ENCODE assay signal across 14 mouse cellular contexts in genomic region chr6:116468081-116468480, GRCm38 (mm10). TPM values are rescaled to one million over a fixed set of nuclear protein-coding genes. Genes with fewer than 3 reads are reported as not detected.
DNase-seq lines count a peak whose midpoint lies in the region; ATAC-seq and TF ChIP-seq lines count a peak whose summit lies in the region.
"Had no signal": no experiment of that assay in that cellular context is flagged by ENCODE, and none has a peak within 500 bp of the region (broad histone marks: within the 10 kb centered on the region; RNA-seq: fewer than 3 reads in every experiment).

No protein-coding gene starts in this region.

- 22% methylated on average over 3 of the region's 3 CpGs for WGBS in lung, embryonic 14.5 days

- no peak for ATAC-seq in lung, embryonic 14.5 days (ENCODE audit: insufficient read depth)
- ATAC-seq: forebrain, embryonic 13.5 days; intestine, embryonic 16.5 days had no signal

- H3K9me3 ChIP-seq in lung, embryonic 14.5 days (ENCODE audit: low read depth, low read length), result no peaks in the 10 kb centered on the region
- H3K9me3 ChIP-seq: heart, embryonic 12.5 days had no signal

- H3K4me2 ChIP-seq in lung, embryonic 14.5 days, result no peak overlapping the region
- H3K4me2 ChIP-seq: forebrain, embryonic 13.5 days; heart, embryonic 12.5 days had no signal

- peak; percentile 45 for TF ChIP-seq CTCF in gastrocnemius, adult 2 months (IDR thresholded peaks at IDR 0.05)
- peak; percentile 58 for TF ChIP-seq CTCF in lung, embryonic 14.5 days (IDR thresholded peaks at IDR 0.05; ENCODE audit: low read depth)

- no peaks in the 10 kb centered on the region for H3K27me3 ChIP-seq in lung, embryonic 14.5 days (ENCODE audit: insufficient read depth, low read length)
- H3K27me3 ChIP-seq in splenic B cell, adult 2 months (ENCODE audit: control insufficient read depth, insufficient read depth, low read length, poor library complexity, severe bottlenecking), result no peaks in the 10 kb centered on the region
- H3K27me3 ChIP-seq: forebrain, embryonic 13.5 days had no signal

- no peak overlapping the region for H3K4me3 ChIP-seq in gastrocnemius, adult 2 months
- H3K4me3 ChIP-seq in lung, embryonic 14.5 days (ENCODE audit: low read depth, low read length), result no peak overlapping the region
- H3K4me3 ChIP-seq: forebrain, embryonic 13.5 days; heart, embryonic 12.5 days had no signal

- no peaks in the 10 kb centered on the region for H3K36me3 ChIP-seq in lung, embryonic 14.5 days (ENCODE audit: insufficient read depth)
- no peaks in the 10 kb centered on the region for H3K36me3 ChIP-seq in splenic B cell, adult 2 months (ENCODE audit: control insufficient read depth, insufficient read depth, low read length, poor library complexity, severe bottlenecking)
- H3K36me3 ChIP-seq: heart, embryonic 12.5 days had no signal

- H3K27ac ChIP-seq in gastrocnemius, adult 2 months, result no peak overlapping the region
- no peak overlapping the region for H3K27ac ChIP-seq in lung, embryonic 14.5 days (ENCODE audit: low read depth)
- H3K27ac ChIP-seq: forebrain, embryonic 13.5 days had no signal

- no peak for DNase-seq in gastrocnemius, adult 2 months
- DNase-seq in gastrocnemius, postnatal 25 days, result no peak
- peak; percentile 75 for DNase-seq in lung, embryonic 14.5 days
- no peak for DNase-seq in lung, postnatal 4 days
- DNase-seq in embryo, embryonic 11 days, result peak; percentile 35
- DNase-seq in splenic B cell, adult 2 months (ENCODE audit: low read depth, low spot score), result peak; percentile 7
- no peak for DNase-seq in layer of hippocampus, postnatal 10 days (ENCODE audit: low spot score in 2 of 2)
- no peak for DNase-seq in kidney, postnatal 4 days
- DNase-seq: adrenal gland, adult 2 months had no signal

- H3K4me1 ChIP-seq in lung, embryonic 14.5 days (ENCODE audit: insufficient read depth), result no peaks in the 10 kb centered on the region
- H3K4me1 ChIP-seq: forebrain, embryonic 13.5 days; heart, embryonic 12.5 days had no signal

- H3K9ac ChIP-seq in lung, embryonic 14.5 days, result no peak overlapping the region
- H3K9ac ChIP-seq: forebrain, embryonic 13.5 days; heart, embryonic 12.5 days had no signal

- intact Hi-C loops in gastrocnemius, adult 2 months (cut with DNase I), result no loop called here

RNA-seq across cellular contexts. Expression of gene Alox5, which starts 7.1 kb away (rescaled TPM):
- 1 to 10 TPM in 1 of 2 experiments, under 1 TPM in 1; 0.82 to 1.0 TPM for total RNA-seq in gastrocnemius, adult 2 months (2021)
- total RNA-seq in gastrocnemius, postnatal 25 days (2021), result 1 to 10 TPM; 1.1 to 1.3 TPM
- polyA plus RNA-seq in lung, embryonic 14.5 days (2014; fragmentation: Nextera tagmentation; extraction: Ambion mirVana), result 0.87 and 0.96 TPM in 2 replicates
- 1 to 10 TPM; 1.2 to 3.0 TPM for total RNA-seq in layer of hippocampus, postnatal 10 days (2021)

RNA-seq across cellular contexts. Expression of gene Olfr211, which starts 20.8 kb away (rescaled TPM):
- not detected for total RNA-seq in gastrocnemius, adult 2 months (2021)
- total RNA-seq in gastrocnemius, postnatal 25 days (2021), result not detected
- polyA plus RNA-seq in lung, embryonic 14.5 days (2014; fragmentation: Nextera tagmentation; extraction: Ambion mirVana), result not detected in 2 replicates
- not detected for total RNA-seq in layer of hippocampus, postnatal 10 days (2021)
- total RNA-seq: adrenal gland, adult 2 months had no signal
- polyA plus RNA-seq: adrenal gland, adult 2 months; forebrain, embryonic 13.5 days; heart, embryonic 12.5 days; intestine, embryonic 16.5 days; limb, embryonic 11.5 days; stomach, embryonic 16.5 days had no signal

RNA-seq across cellular contexts. Expression of gene Olfr212, which starts 38.2 kb away (rescaled TPM):
- under 1 TPM in 1 of 2 experiments, not detected in 1; 0.08 TPM for total RNA-seq in gastrocnemius, adult 2 months (2021)
- not detected for total RNA-seq in gastrocnemius, postnatal 25 days (2021)
- not detected in 2 replicates for polyA plus RNA-seq in lung, embryonic 14.5 days (2014; fragmentation: Nextera tagmentation; extraction: Ambion mirVana)
- under 1 TPM in 1 of 2 experiments, not detected in 1; 0.16 TPM for total RNA-seq in layer of hippocampus, postnatal 10 days (2021)
- polyA plus RNA-seq: adrenal gland, adult 2 months; forebrain, embryonic 13.5 days; heart, embryonic 12.5 days; intestine, embryonic 16.5 days; limb, embryonic 11.5 days; stomach, embryonic 16.5 days had no signal

Comparison
In these comparisons a context has a peak if more than half of its experiments do, and no peak if none do; other contexts are left out.
1. DNase-seq: peak in lung, embryonic 14.5 days (single experiment), embryo, embryonic 11 days (single experiment) and splenic B cell, adult 2 months (single experiment); none in gastrocnemius, adult 2 months (single experiment), gastrocnemius, postnatal 25 days (single experiment), lung, postnatal 4 days (0 of 2), layer of hippocampus, postnatal 10 days (0 of 2) and kidney, postnatal 4 days (0 of 2).